Mouse (Mus musculus): ENCODE data around the gene Tns1.

DNA sequence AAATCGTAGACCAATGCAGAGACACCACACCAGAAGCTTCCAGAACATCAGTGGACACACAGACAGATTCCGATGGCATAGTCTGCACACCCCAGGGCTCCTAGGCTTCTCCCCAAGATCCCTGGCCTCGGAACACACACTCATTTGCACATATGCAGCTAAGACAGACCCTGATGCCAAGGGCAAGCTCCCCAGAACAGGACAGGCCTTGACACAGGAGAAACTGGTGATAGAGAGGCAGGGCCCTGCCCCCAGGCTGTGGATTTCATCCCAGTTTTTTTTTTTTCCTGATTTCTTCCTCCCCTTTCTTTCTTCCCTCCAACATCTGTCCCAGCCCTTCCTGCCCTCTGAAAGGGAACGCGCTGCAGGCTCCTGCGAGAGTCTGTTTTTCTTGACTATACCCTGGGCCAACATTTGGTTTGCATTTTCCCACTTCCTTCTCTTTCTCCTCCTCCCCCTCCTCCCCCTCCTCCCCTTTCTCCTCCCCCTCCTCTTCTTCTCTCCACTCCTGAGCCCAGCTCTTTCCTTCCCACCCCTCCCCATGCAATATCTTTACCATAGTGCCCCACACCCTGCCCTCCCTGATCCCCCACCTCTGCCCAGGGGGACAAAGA lies 32.5 kb downstream of the Tns1 start:
- TF ChIP-seq CTCF (IDR thresholded peaks at IDR 0.05; ENCODE audit: control insufficient read depth, insufficient read depth, insufficient read length) = no peak
- no peak for TF ChIP-seq USF1 (IDR thresholded peaks at IDR 0.05; ENCODE audit: low read depth)
- no peak for TF ChIP-seq MAX (IDR thresholded peaks at IDR 0.05)
- no peak for TF ChIP-seq MYOD1 (IDR thresholded peaks at IDR 0.05; ENCODE audit: control insufficient read depth, insufficient read length, low read depth)

All from C2C12 (cell line).